Mouse (Mus musculus): ENCODE data around the gene Elob. TPM values are rescaled to one million over a fixed set of nuclear protein-coding genes. Genes with fewer than 3 reads are reported as not detected.

Elob gene
- 100 to 1,000 TPM; 356 to 383 TPM for total RNA-seq (2021)

GRCm38 (mm10) chr17:23829064-23829619 lies at the start of gene Elob:
TSS of gene Elob (minus strand) at chr17:23829136.
- peak; percentile 83 to 85 for DNase-seq

GRCm38 (mm10) chr17:23877166-23877565 lies 48.2 kb upstream of the Elob start:
- no peak for DNase-seq

- DNase-seq: peak; percentile 18 to 28
Observed at GRCm38 (mm10) chr17:23876741-23877140, 47.8 kb upstream of the Elob start.

GRCm38 (mm10) chr17:23873884-23874856 lies 45.2 kb upstream of the Elob start:
- DNase-seq: peak in 1 of 2 experiments; percentile 16

- no peak for DNase-seq
Observed at GRCm38 (mm10) chr17:23868513-23868912, 39.6 kb upstream of the Elob start.

GRCm38 (mm10) chr17:23867756-23868155 lies 38.8 kb upstream of the Elob start, which contains the start of gene Prss21:
TSS of gene Prss21 (plus strand) at chr17:23868056.
- DNase-seq: no peak

- no peak for DNase-seq
Observed at GRCm38 (mm10) chr17:23862926-23863325, 34.0 kb upstream of the Elob start.

- no peak for DNase-seq
Observed at GRCm38 (mm10) chr17:23857913-23858312, 29.0 kb upstream of the Elob start.

- DNase-seq: no peak
Observed at GRCm38 (mm10) chr17:23857193-23857592, 28.3 kb upstream of the Elob start.

GRCm38 (mm10) chr17:23854229-23854765 lies 25.4 kb upstream of the Elob start:
- no peak for DNase-seq

- DNase-seq: no peak
Observed at GRCm38 (mm10) chr17:23853292-23853691, 24.4 kb upstream of the Elob start.

- DNase-seq: peak in 1 of 2 experiments; percentile 21
Observed at GRCm38 (mm10) chr17:23850853-23851749, 22.2 kb upstream of the Elob start.

- DNase-seq: no peak
Observed at GRCm38 (mm10) chr17:23850028-23850427, 21.1 kb upstream of the Elob start.

GRCm38 (mm10) chr17:23843812-23844273 lies 14.9 kb upstream of the Elob start, which contains the start of the genes Prss32 and Prss41:
TSS of gene Prss32 (plus strand) at chr17:23843855.
TSS of gene Prss41 (minus strand) at chr17:23844172.
- no peak for DNase-seq

GRCm38 (mm10) chr17:23843141-23843811 lies 14.3 kb upstream of the Elob start:
- DNase-seq: no peak

GRCm38 (mm10) chr17:23841145-23841544 lies 12.2 kb upstream of the Elob start:
- no peak for DNase-seq

- DNase-seq: no peak
Observed at GRCm38 (mm10) chr17:23836006-23836575, 7.2 kb upstream of the Elob start, which contains the start of gene Prss33. TSS of gene Prss33 (minus strand) at chr17:23836056.

GRCm38 (mm10) chr17:23831201-23831600 lies 2.3 kb upstream of the Elob start:
- no peak for DNase-seq

- peak; percentile 57 to 67 for DNase-seq
Observed at GRCm38 (mm10) chr17:23828271-23829001, 500 bp downstream of the Elob start.

GRCm38 (mm10) chr17:23825591-23825990 lies 3.3 kb downstream of the Elob start:
- DNase-seq: no peak

Measured in layer of hippocampus, postnatal 36 days (tissue).